Mouse (Mus musculus): ENCODE measurements at regions not wholly inside any gene's neighbourhood (a gene's known extent, or its start where the extent isn't known, plus 50 kb on each side); places are given as distances from the start of the nearest gene placed in this dataset.

- no peak for TF ChIP-seq POLR2A (IDR thresholded peaks at IDR 0.05; ENCODE audit: insufficient read depth, low read depth, low read length)
- TF ChIP-seq CTCF (IDR thresholded peaks at IDR 0.05; ENCODE audit: insufficient read depth, low read depth, low read length): no peak
Measured at GRCm38 (mm10) chr1:24938303-24939263, 260.2 kb downstream of the Lmbrd1 start.
